Mouse (Mus musculus): ENCODE results near the gene Fgf15.

DNA sequence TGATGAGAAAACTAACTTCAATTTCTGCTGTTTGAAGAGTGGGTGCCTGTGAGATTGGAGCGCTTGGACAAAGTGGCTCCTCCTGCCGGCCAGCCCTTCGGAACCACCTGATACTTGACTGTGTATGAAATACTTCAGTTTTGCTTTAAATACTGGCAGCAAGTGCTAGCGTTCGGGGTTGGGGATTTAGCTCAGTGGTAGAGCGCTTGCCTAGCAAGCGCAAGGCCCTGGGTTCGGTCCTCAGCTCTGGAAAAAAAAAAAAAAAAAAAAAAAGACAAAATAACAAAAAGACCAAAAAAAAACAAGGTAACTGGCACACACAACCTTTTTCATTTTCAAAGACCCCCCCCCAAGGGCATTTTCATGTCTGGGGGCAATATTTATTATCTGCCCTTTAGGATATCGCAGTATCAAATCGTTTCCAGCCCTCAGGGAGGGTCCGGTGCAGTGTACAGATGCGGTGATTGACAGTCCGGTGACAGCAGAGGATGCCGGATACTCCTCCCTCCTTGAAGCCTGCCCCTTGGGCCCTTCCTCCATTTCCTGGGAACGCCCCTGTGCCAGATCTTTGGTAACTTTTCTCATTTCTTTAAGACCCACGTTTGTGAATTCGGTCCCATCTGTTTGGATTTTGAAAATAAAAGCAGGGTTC is 18.1 kb downstream of the Fgf15 start:
- no peak for TF ChIP-seq GATA1 (IDR thresholded peaks at IDR 0.05; ENCODE audit: low read depth, low read length)
- TF ChIP-seq CTCF (IDR thresholded peaks at IDR 0.05 in 2 of 3, conservative IDR thresholded peaks at IDR 0.05 in 1 of 3; ENCODE audit: control insufficient read depth in 1 of 3, insufficient read depth in 1 of 3, low read depth in 2 of 3, low read length in 3 of 3, poor library complexity in 1 of 3, severe bottlenecking in 1 of 3): peak in 2 of 3 experiments; percentile 33 to 44; a peak in 4 of 6 replicates
- no peak for TF ChIP-seq ELF1 (IDR thresholded peaks at IDR 0.05; ENCODE audit: low read depth, low read length)
- TF ChIP-seq TCF12 (IDR thresholded peaks at IDR 0.05; ENCODE audit: low read depth, low read length): no peak
- TF ChIP-seq USF1 (IDR thresholded peaks at IDR 0.05; ENCODE audit: low read depth, low read length): no peak
- no peak for TF ChIP-seq ZMIZ1 (IDR thresholded peaks at IDR 0.05; ENCODE audit: low read depth, low read length)
- TF ChIP-seq POLR2A (IDR thresholded peaks at IDR 0.05; ENCODE audit: control insufficient read depth in 1 of 2, insufficient read depth in 1 of 2, low read depth in 1 of 2, low read length in 2 of 2, poor library complexity in 1 of 2): no peak
- TF ChIP-seq MAX (IDR thresholded peaks at IDR 0.05; ENCODE audit: low read length): no peak
- TF ChIP-seq MXI1 (IDR thresholded peaks at IDR 0.05; ENCODE audit: low read depth, low read length): no peak
